Mouse (Mus musculus): ENCODE results near the gene Med25. TPM values are rescaled to one million over a fixed set of nuclear protein-coding genes. Genes with fewer than 3 reads are reported as not detected.

Gene Med25
- polyA plus RNA-seq, 1 experiment from 2014 or later: 59.5 TPM

- Histone ChIP-seq H3K27me3 (ENCODE audit: control insufficient read depth, insufficient read depth, low read length) (no peaks in the 10 kb centered on the region), H3K4me1 (ENCODE audit: control insufficient read depth in 2 of 2, insufficient read depth in 2 of 2, low read length in 2 of 2) (peaks cover 43 to 66% of the 10 kb centered on the region in 2 experiments), H3K36me3 (ENCODE audit: control insufficient read depth, insufficient read depth, low read length) (peaks cover 32% of the 10 kb centered on the region), H3K9ac (ENCODE audit: low read length) (peak overlapping the region; percentile 97), H3K27ac (replicated peaks in 1 of 2; ENCODE audit: control insufficient read depth in 1 of 2, insufficient read depth in 1 of 2, low read depth in 2 of 2, low read length in 2 of 2) (peak overlapping the region; percentile 19 to 100; a peak in 3 of 4 replicates), H3K4me3 (ENCODE audit: control insufficient read depth in 1 of 2, insufficient read depth in 1 of 2, low read depth in 1 of 2, low read length in 2 of 2) (peak overlapping the region; percentile 77 to 95), H3K4me2 (ENCODE audit: low read length) (peak overlapping the region; percentile 92), H3K9me3 (ENCODE audit: control insufficient read depth, low read length) (no peaks in the 10 kb centered on the region)
- ATAC-seq (ENCODE audit: insufficient number of reproducible peaks, insufficient read depth, low FRiP score, low read depth): no peak
- WGBS: 7% methylated on average over 16 of the region's 16 CpGs
Observed at GRCm38 (mm10) chr7:44868465-44868864, 24.0 kb downstream of the Med25 start.

- Histone ChIP-seq H3K9ac (ENCODE audit: low read length) (peak overlapping the region; percentile 97), H3K27ac (replicated peaks in 1 of 2; ENCODE audit: control insufficient read depth in 1 of 2, insufficient read depth in 1 of 2, low read depth in 2 of 2, low read length in 2 of 2) (peak overlapping the region; percentile 13 to 100; a peak in 2 of 4 replicates), H3K4me1 (ENCODE audit: control insufficient read depth in 2 of 2, insufficient read depth in 2 of 2, low read length in 2 of 2) (peaks cover 41 to 59% of the 10 kb centered on the region in 2 experiments), H3K9me3 (ENCODE audit: control insufficient read depth, low read length) (no peaks in the 10 kb centered on the region), H3K4me3 (ENCODE audit: control insufficient read depth in 1 of 2, insufficient read depth in 1 of 2, low read depth in 1 of 2, low read length in 2 of 2) (peak overlapping the region; percentile 77 to 95), H3K27me3 (ENCODE audit: control insufficient read depth, insufficient read depth, low read length) (no peaks in the 10 kb centered on the region), H3K4me2 (ENCODE audit: low read length) (peak overlapping the region; percentile 92), H3K36me3 (ENCODE audit: control insufficient read depth, insufficient read depth, low read length) (peaks cover 39% of the 10 kb centered on the region)
- 42% methylated on average over 9 of the region's 9 CpGs for WGBS
- no peak for ATAC-seq (ENCODE audit: insufficient number of reproducible peaks, insufficient read depth, low FRiP score, low read depth)
Observed at GRCm38 (mm10) chr7:44867802-44868201, 24.7 kb downstream of the Med25 start.

GRCm38 (mm10) chr7:44867010-44867702, 25.4 kb downstream of the Med25 start:
- no peaks in the 10 kb centered on the region for H3K27me3 ChIP-seq (ENCODE audit: control insufficient read depth, insufficient read depth, low read length)
- no peak for ATAC-seq (ENCODE audit: insufficient number of reproducible peaks, insufficient read depth, low FRiP score, low read depth)
- H3K36me3 ChIP-seq (ENCODE audit: control insufficient read depth, insufficient read depth, low read length): peaks cover 45% of the 10 kb centered on the region
- H3K9ac ChIP-seq (ENCODE audit: low read length): peak overlapping the region; percentile 97
- H3K4me1 ChIP-seq (ENCODE audit: control insufficient read depth in 2 of 2, insufficient read depth in 2 of 2, low read length in 2 of 2): peaks cover 40 to 56% of the 10 kb centered on the region in 2 experiments
- peak overlapping the region; percentile 77 to 95; a peak in 3 of 4 replicates for H3K4me3 ChIP-seq (ENCODE audit: control insufficient read depth in 1 of 2, insufficient read depth in 1 of 2, low read depth in 1 of 2, low read length in 2 of 2)
- H3K9me3 ChIP-seq (ENCODE audit: control insufficient read depth, low read length): no peaks in the 10 kb centered on the region
- WGBS: 64% methylated on average over 19 of the region's 19 CpGs
- peak overlapping the region; percentile 79 to 100; a peak in 3 of 4 replicates for H3K27ac ChIP-seq (replicated peaks in 1 of 2; ENCODE audit: control insufficient read depth in 1 of 2, insufficient read depth in 1 of 2, low read depth in 2 of 2, low read length in 2 of 2)
- peak overlapping the region; percentile 92 for H3K4me2 ChIP-seq (ENCODE audit: low read length)

- no peaks in the 10 kb centered on the region for H3K27me3 ChIP-seq (ENCODE audit: control insufficient read depth, insufficient read depth, low read length)
- ATAC-seq (ENCODE audit: insufficient number of reproducible peaks, insufficient read depth, low FRiP score, low read depth): peak; percentile 15; the same call in 1 of the 2 replicates
- H3K4me1 ChIP-seq (ENCODE audit: control insufficient read depth in 2 of 2, insufficient read depth in 2 of 2, low read length in 2 of 2): peaks cover 40 to 56% of the 10 kb centered on the region in 2 experiments
- H3K9ac ChIP-seq (ENCODE audit: low read length): peak overlapping the region; percentile 97
- peaks cover 52% of the 10 kb centered on the region for H3K36me3 ChIP-seq (ENCODE audit: control insufficient read depth, insufficient read depth, low read length)
- WGBS: 36% methylated on average over 15 of the region's 15 CpGs
- peak overlapping the region; percentile 79 to 100 for H3K27ac ChIP-seq (replicated peaks in 1 of 2; ENCODE audit: control insufficient read depth in 1 of 2, insufficient read depth in 1 of 2, low read depth in 2 of 2, low read length in 2 of 2)
- H3K4me2 ChIP-seq (ENCODE audit: low read length): peak overlapping the region; percentile 92
- peak overlapping the region; percentile 2 to 77; a peak in 3 of 4 replicates for H3K4me3 ChIP-seq (ENCODE audit: control insufficient read depth in 1 of 2, insufficient read depth in 1 of 2, low read depth in 1 of 2, low read length in 2 of 2)
- H3K9me3 ChIP-seq (ENCODE audit: control insufficient read depth, low read length): no peaks in the 10 kb centered on the region
Observed at GRCm38 (mm10) chr7:44866276-44867009, 26.1 kb downstream of the Med25 start.

- ATAC-seq (ENCODE audit: insufficient number of reproducible peaks, insufficient read depth, low FRiP score, low read depth): no peak
- Histone ChIP-seq H3K4me3 (ENCODE audit: control insufficient read depth in 1 of 2, insufficient read depth in 1 of 2, low read depth in 1 of 2, low read length in 2 of 2) (no peak overlapping the region), H3K27me3 (ENCODE audit: control insufficient read depth, insufficient read depth, low read length) (no peaks in the 10 kb centered on the region), H3K9ac (ENCODE audit: low read length) (peak overlapping the region; percentile 97), H3K27ac (replicated peaks in 1 of 2; ENCODE audit: control insufficient read depth in 1 of 2, insufficient read depth in 1 of 2, low read depth in 2 of 2, low read length in 2 of 2) (peak overlapping the region; percentile 27 to 100), H3K4me1 (ENCODE audit: control insufficient read depth in 2 of 2, insufficient read depth in 2 of 2, low read length in 2 of 2) (peaks cover 38 to 46% of the 10 kb centered on the region in 2 experiments), H3K36me3 (ENCODE audit: control insufficient read depth, insufficient read depth, low read length) (peaks cover 54% of the 10 kb centered on the region), H3K9me3 (ENCODE audit: control insufficient read depth, low read length) (no peaks in the 10 kb centered on the region), H3K4me2 (ENCODE audit: low read length) (peak overlapping the region; percentile 92)
- WGBS: 63% methylated on average over 24 of the region's 24 CpGs
Observed at GRCm38 (mm10) chr7:44864595-44865542, 27.6 kb downstream of the Med25 start.

GRCm38 (mm10) chr7:44863982-44864494, 28.5 kb downstream of the Med25 start:
- peaks cover 38 to 46% of the 10 kb centered on the region in 2 experiments for H3K4me1 ChIP-seq (ENCODE audit: control insufficient read depth in 2 of 2, insufficient read depth in 2 of 2, low read length in 2 of 2)
- no peak overlapping the region; the same call in 1 of the 2 replicates for H3K4me2 ChIP-seq (ENCODE audit: low read length)
- no peaks in the 10 kb centered on the region for H3K9me3 ChIP-seq (ENCODE audit: control insufficient read depth, low read length)
- 87% methylated on average over 11 of the region's 11 CpGs for WGBS
- H3K27ac ChIP-seq (replicated peaks in 1 of 2; ENCODE audit: control insufficient read depth in 1 of 2, insufficient read depth in 1 of 2, low read depth in 2 of 2, low read length in 2 of 2): peak overlapping the region in 1 of 2 experiments; percentile 100; a peak in 1 of 4 replicates
- H3K4me3 ChIP-seq (ENCODE audit: control insufficient read depth in 1 of 2, insufficient read depth in 1 of 2, low read depth in 1 of 2, low read length in 2 of 2): no peak overlapping the region
- ATAC-seq (ENCODE audit: insufficient number of reproducible peaks, insufficient read depth, low FRiP score, low read depth): no peak
- peak overlapping the region; percentile 97; the same call in 1 of the 2 replicates for H3K9ac ChIP-seq (ENCODE audit: low read length)
- peaks cover 62% of the 10 kb centered on the region for H3K36me3 ChIP-seq (ENCODE audit: control insufficient read depth, insufficient read depth, low read length)
- H3K27me3 ChIP-seq (ENCODE audit: control insufficient read depth, insufficient read depth, low read length): no peaks in the 10 kb centered on the region

Data from heart, embryonic 14.5 days (tissue).